ENCODE assay signal across 26 mouse cellular contexts in genomic region chr2:117366478-117366877, GRCm38 (mm10). TPM values are rescaled to one million over a fixed set of nuclear protein-coding genes. Genes with fewer than 3 reads are reported as not detected.
DNase-seq lines count a peak whose midpoint lies in the region; ATAC-seq lines count a peak whose summit lies in the region.
"Had no signal": no experiment of that assay in that cellular context is flagged by ENCODE, and none has a peak within 500 bp of the region (broad histone marks: within the 10 kb centered on the region; RNA-seq: fewer than 3 reads in every experiment).

No protein-coding gene starts in this region.

- DNase-seq in cerebellum, postnatal 10 days, result peak; percentile 57 to 68
- no peak for DNase-seq in cerebellum, adult 11-12 months
- DNase-seq in limb, embryonic 10.5 days (ENCODE audit: low spot score), result no peak
- DNase-seq in lung, postnatal 25 days (ENCODE audit: low spot score), result no peak
- DNase-seq: adrenal gland, postnatal 10 days; heart, adult 2 months; heart, postnatal 4 days; kidney, adult 2 months; kidney, postnatal 4 days; liver, postnatal 0 days; lung, postnatal 4 days; retina, postnatal 1 day; right cerebral cortex, postnatal 14 days had no signal

- no peaks in the 10 kb centered on the region for H3K36me3 ChIP-seq in forebrain, embryonic 15.5 days
- no peaks in the 10 kb centered on the region for H3K36me3 ChIP-seq in forebrain, embryonic 16.5 days (ENCODE audit: control insufficient read depth, insufficient read depth)
- H3K36me3 ChIP-seq in limb, embryonic 12.5 days, result no peaks in the 10 kb centered on the region
- no peaks in the 10 kb centered on the region for H3K36me3 ChIP-seq in limb, embryonic 10.5 days
- H3K36me3 ChIP-seq: embryonic facial prominence, embryonic 12.5 days; forebrain, embryonic 10.5 days; heart, embryonic 12.5 days; hindbrain, embryonic 15.5 days; intestine, embryonic 15.5 days; liver, embryonic 12.5 days; midbrain, embryonic 12.5 days had no signal

- ATAC-seq in forebrain, embryonic 15.5 days (replicated peaks), result peak; percentile 53; the same call in 1 of the 2 replicates
- no peak for ATAC-seq in forebrain, embryonic 16.5 days
- no peak for ATAC-seq in limb, embryonic 12.5 days (ENCODE audit: insufficient number of reproducible peaks, insufficient read depth, low FRiP score, low TSS enrichment, low read depth)
- ATAC-seq: intestine, embryonic 15.5 days; liver, embryonic 12.5 days; liver, postnatal 0 days; Patski had no signal

- 52% methylated on average over 3 of the region's 3 CpGs for WGBS in forebrain, embryonic 15.5 days
- 52% methylated on average over 3 of the region's 3 CpGs for WGBS in forebrain, embryonic 16.5 days
- WGBS in limb, embryonic 12.5 days, result 31% methylated on average over 3 of the region's 3 CpGs
- 54% methylated on average over 3 of the region's 3 CpGs for WGBS in limb, embryonic 10.5 days

- H3K4me1 ChIP-seq in forebrain, embryonic 15.5 days, result peaks cover 9% of the 10 kb centered on the region
- no peaks in the 10 kb centered on the region; the same call in 1 of the 2 replicates for H3K4me1 ChIP-seq in forebrain, embryonic 16.5 days (replicated peaks; ENCODE audit: control insufficient read depth, insufficient read depth, low read length)
- peaks cover 8% of the 10 kb centered on the region; the same call in 1 of the 2 replicates for H3K4me1 ChIP-seq in limb, embryonic 12.5 days (replicated peaks)
- H3K4me1 ChIP-seq in limb, embryonic 10.5 days, result peaks cover 9% of the 10 kb centered on the region
- H3K4me1 ChIP-seq: forebrain, embryonic 10.5 days; heart, embryonic 12.5 days; hindbrain, embryonic 15.5 days; intestine, embryonic 15.5 days; liver, embryonic 12.5 days; megakaryocyte, embryonic 14.5 days; midbrain, embryonic 12.5 days had no signal

- H3K4me2 ChIP-seq in forebrain, embryonic 15.5 days (replicated peaks), result no peak overlapping the region
- no peak overlapping the region for H3K4me2 ChIP-seq in forebrain, embryonic 16.5 days (ENCODE audit: low read length)
- H3K4me2 ChIP-seq in limb, embryonic 12.5 days, result 0 out of 2 replicates have a peak overlapping the region, but pooled peaks have one; percentile 10
- H3K4me2 ChIP-seq: embryonic facial prominence, embryonic 12.5 days; heart, embryonic 12.5 days; hindbrain, embryonic 15.5 days; intestine, embryonic 15.5 days; liver, embryonic 12.5 days; midbrain, embryonic 12.5 days had no signal

- no peaks in the 10 kb centered on the region for H3K27me3 ChIP-seq in forebrain, embryonic 15.5 days
- H3K27me3 ChIP-seq in forebrain, embryonic 16.5 days (replicated peaks; ENCODE audit: control insufficient read depth, insufficient read depth, low read length), result no peaks in the 10 kb centered on the region
- no peaks in the 10 kb centered on the region for H3K27me3 ChIP-seq in limb, embryonic 12.5 days
- H3K27me3 ChIP-seq in limb, embryonic 10.5 days (ENCODE audit: low read depth, poor library complexity, severe bottlenecking), result no peaks in the 10 kb centered on the region
- H3K27me3 ChIP-seq: embryonic facial prominence, embryonic 12.5 days; heart, embryonic 12.5 days; hindbrain, embryonic 15.5 days; intestine, embryonic 15.5 days; liver, embryonic 12.5 days; midbrain, embryonic 12.5 days had no signal

- H3K9ac ChIP-seq in forebrain, embryonic 15.5 days (replicated peaks), result no peak overlapping the region
- H3K9ac ChIP-seq in forebrain, embryonic 16.5 days (replicated peaks; ENCODE audit: low read depth, low read length), result no peak overlapping the region
- no peak overlapping the region for H3K9ac ChIP-seq in limb, embryonic 12.5 days (replicated peaks)
- H3K9ac ChIP-seq: embryonic facial prominence, embryonic 12.5 days; heart, embryonic 12.5 days; hindbrain, embryonic 15.5 days; intestine, embryonic 15.5 days; liver, embryonic 12.5 days; liver, postnatal 0 days; midbrain, embryonic 12.5 days had no signal

- no peaks in the 10 kb centered on the region for H3K9me3 ChIP-seq in forebrain, embryonic 15.5 days
- no peaks in the 10 kb centered on the region for H3K9me3 ChIP-seq in forebrain, embryonic 16.5 days (ENCODE audit: control insufficient read depth, low read length)
- H3K9me3 ChIP-seq in limb, embryonic 12.5 days, result no peaks in the 10 kb centered on the region
- no peaks in the 10 kb centered on the region for H3K9me3 ChIP-seq in limb, embryonic 10.5 days (replicated peaks)
- H3K9me3 ChIP-seq: embryonic facial prominence, embryonic 12.5 days; forebrain, embryonic 10.5 days; heart, embryonic 12.5 days; hindbrain, embryonic 15.5 days; intestine, embryonic 15.5 days; liver, embryonic 12.5 days; megakaryocyte, embryonic 14.5 days; midbrain, embryonic 12.5 days had no signal

- no peak overlapping the region for H3K27ac ChIP-seq in forebrain, embryonic 15.5 days (replicated peaks)
- H3K27ac ChIP-seq in forebrain, embryonic 16.5 days (ENCODE audit: low read length), result no peak overlapping the region
- H3K27ac ChIP-seq in limb, embryonic 12.5 days, result no peak overlapping the region
- no peak overlapping the region for H3K27ac ChIP-seq in limb, embryonic 10.5 days
- H3K27ac ChIP-seq: embryonic facial prominence, embryonic 12.5 days; forebrain, embryonic 10.5 days; heart, adult 2 months; hindbrain, embryonic 15.5 days; intestine, embryonic 15.5 days; left cerebral cortex, adult 2 months; liver, embryonic 12.5 days; midbrain, embryonic 12.5 days had no signal

- no peak overlapping the region for H3K4me3 ChIP-seq in forebrain, embryonic 15.5 days
- no peak overlapping the region for H3K4me3 ChIP-seq in forebrain, embryonic 16.5 days (replicated peaks; ENCODE audit: low read length)
- no peak overlapping the region for H3K4me3 ChIP-seq in limb, embryonic 12.5 days (replicated peaks)
- no peak overlapping the region for H3K4me3 ChIP-seq in limb, embryonic 10.5 days
- H3K4me3 ChIP-seq: embryonic facial prominence, embryonic 12.5 days; forebrain, embryonic 10.5 days; heart, adult 2 months; heart, embryonic 12.5 days; hindbrain, embryonic 15.5 days; intestine, embryonic 15.5 days; left cerebral cortex, adult 2 months; liver, embryonic 12.5 days; megakaryocyte, embryonic 14.5 days; midbrain, embryonic 12.5 days had no signal

RNA-seq across cellular contexts. Expression of gene Rasgrp1, which starts 23.7 kb away (rescaled TPM):
- polyA plus RNA-seq in forebrain, embryonic 15.5 days (2015; fragmentation: Nextera tagmentation; extraction: Ambion mirVana), result 3.8 and 4.3 TPM in 2 replicates
- 4.6 and 8.8 TPM in 2 replicates for polyA plus RNA-seq in forebrain, embryonic 16.5 days (2015; fragmentation: Nextera tagmentation; extraction: Ambion mirVana)
- 0.29 and 0.46 TPM in 2 replicates for polyA plus RNA-seq in limb, embryonic 12.5 days (2016; fragmentation: Nextera tagmentation; extraction: Ambion mirVana)
- 0.21 and 0.40 TPM in 2 replicates for polyA plus RNA-seq in limb, embryonic 10.5 days (2016; fragmentation: Nextera tagmentation; extraction: Ambion mirVana)
- polyA plus RNA-seq: Patski had no signal

Comparison
In these comparisons a context has a peak if more than half of its experiments do, and no peak if none do; other contexts are left out.
1. DNase-seq: peak in cerebellum, postnatal 10 days (2 of 2); none in cerebellum, adult 11-12 months (single experiment), limb, embryonic 10.5 days (single experiment) and lung, postnatal 25 days (single experiment).